Mouse (Mus musculus) CH12.LX (cell line): Measurements from ENCODE around the gene Nol9. TPM values are rescaled to one million over a fixed set of nuclear protein-coding genes. Genes with fewer than 3 reads are reported as not detected.

Experiments used
- DNase-seq: peaks from one replicate; pipeline ENCODE4 v3.0.0-alpha.2; 2013; ENCODE audit errors: extremely low read depth
- H3K27ac ChIP-seq: 2 replicates; pipeline ENCODE4 v1.5.1; 2012; ENCODE audit warnings: low read depth, mild to moderate bottlenecking, control low read depth, moderate library complexity; ENCODE audit not compliant: insufficient read depth
- H3K27me3 ChIP-seq: replicated peaks from 2 replicates; pipeline ENCODE3; 2012; ENCODE audit warnings: inconsistent platforms
- H3K36me3 ChIP-seq, 2 experiments: replicated peaks in 1 of 2; 2 replicates each; pipeline versions ENCODE3 to v1.6.1; 2012; ENCODE audit warnings: inconsistent platforms in 1 of 2, low read length in 1 of 2, mild to moderate bottlenecking in 1 of 2, mixed read lengths in 1 of 2, moderate library complexity in 1 of 2; ENCODE audit not compliant: control insufficient read depth in 1 of 2, insufficient read depth in 1 of 2
- H3K4me1 ChIP-seq, 2 experiments: 2 replicates each; pipeline ENCODE4 v1.6.1; 2012; ENCODE audit warnings: inconsistent platforms in 1 of 2, moderate library complexity in 1 of 2; ENCODE audit not compliant: insufficient read depth in 2 of 2, control insufficient read depth in 1 of 2
- H3K4me2 ChIP-seq: 2 replicates; pipeline ENCODE4 v1.6.1; 2012; ENCODE audit warnings: low read depth, mild to moderate bottlenecking, control low read depth; ENCODE audit not compliant: poor library complexity, insufficient read depth, severe bottlenecking
- H3K4me3 ChIP-seq, 3 experiments: fragments of 150-350 bp in 1 of 3; sonication (generic) in 1 of 3; replicated peaks in 1 of 3; 2 replicates each; pipeline versions ENCODE3 to v1.5.1; 2011 to 2012; ENCODE audit warnings: low read depth in 2 of 3, low read length in 2 of 3, mild to moderate bottlenecking in 2 of 3, moderate library complexity in 2 of 3, control low read depth in 1 of 3, improper control_type of control experiment in 1 of 3, inconsistent platforms in 1 of 3, mixed read lengths in 1 of 3; ENCODE audit not compliant: poor library complexity in 1 of 3
- H3K79me2 ChIP-seq: replicated peaks from 2 replicates; pipeline ENCODE4 v1.6.1; 2012; ENCODE audit warnings: mild to moderate bottlenecking, moderate library complexity; ENCODE audit not compliant: control insufficient read depth, poor library complexity, insufficient read depth, severe bottlenecking; ENCODE audit errors: extremely low read depth
- H3K9ac ChIP-seq: 2 replicates; pipeline ENCODE4 v1.6.1; 2012; ENCODE audit warnings: low read depth, mild to moderate bottlenecking, control low read depth, moderate library complexity; ENCODE audit not compliant: insufficient read depth
- H3K9me3 ChIP-seq: replicated peaks from 2 replicates; pipeline ENCODE3; 2012; ENCODE audit warnings: low read length, inconsistent platforms, mixed read lengths
- CHD1 ChIP-seq: IDR thresholded peaks from 2 replicates; pipeline ENCODE4 v1.6.1; 2012; ENCODE audit warnings: low read depth, low read length, improper control_type of control experiment, inconsistent platforms
- CTCF ChIP-seq, 2 experiments: IDR thresholded peaks in 1 of 2; conservative IDR thresholded peaks in 1 of 2; 2 replicates each; pipeline ENCODE4 v1.5.1; 2011 to 2012; ENCODE audit warnings: low read depth in 2 of 2, low read length in 2 of 2, improper control_type of control experiment in 1 of 2, inconsistent platforms in 1 of 2, mild to moderate bottlenecking in 1 of 2, moderate library complexity in 1 of 2
- E2F4 ChIP-seq: IDR thresholded peaks from 2 replicates; pipeline ENCODE4 v1.6.1; 2011; ENCODE audit warnings: low read depth, low read length, improper control_type of control experiment; ENCODE audit not compliant: insufficient replicate concordance
- ETS1 ChIP-seq: conservative IDR thresholded peaks from 2 replicates; pipeline ENCODE4 v1.6.1; 2012; ENCODE audit warnings: low read depth, mild to moderate bottlenecking, inconsistent platforms, low read length, improper control_type of control experiment, moderate library complexity
- GABPA ChIP-seq: IDR thresholded peaks from 2 replicates; pipeline ENCODE4 v1.6.1; 2012; ENCODE audit warnings: low read depth, low read length, improper control_type of control experiment, inconsistent platforms; ENCODE audit not compliant: insufficient replicate concordance
- JUN ChIP-seq: IDR thresholded peaks from 2 replicates; pipeline ENCODE4 v1.6.1; 2011; ENCODE audit warnings: low read depth, mild to moderate bottlenecking, low read length, improper control_type of control experiment, moderate library complexity; ENCODE audit not compliant: insufficient read depth
- MAFK ChIP-seq: IDR thresholded peaks from 2 replicates; pipeline ENCODE4 v1.6.1; 2011; ENCODE audit warnings: low read length, improper control_type of control experiment; ENCODE audit not compliant: insufficient replicate concordance
- MYC ChIP-seq: IDR thresholded peaks from 2 replicates; pipeline ENCODE4 v1.6.1; 2011; ENCODE audit warnings: low read depth, mild to moderate bottlenecking, improper control_type of control experiment, low read length
- PAX5 ChIP-seq: IDR thresholded peaks from 2 replicates; pipeline ENCODE4 v1.6.1; 2012; ENCODE audit warnings: low read length, inconsistent platforms, mixed read lengths
- RAD21 ChIP-seq: IDR thresholded peaks from 2 replicates; pipeline ENCODE4 v1.6.1; 2011; ENCODE audit warnings: low read depth, mild to moderate bottlenecking, low read length, improper control_type of control experiment, moderate library complexity
- TCF12 ChIP-seq: IDR thresholded peaks from 2 replicates; pipeline ENCODE4 v1.6.1; 2014; ENCODE audit warnings: low read depth, mild to moderate bottlenecking, inconsistent platforms, low read length, improper control_type of control experiment
- ZKSCAN1 ChIP-seq: IDR thresholded peaks from 2 replicates; pipeline ENCODE4 v1.6.1; 2012; ENCODE audit warnings: low read depth, inconsistent platforms, low read length, improper control_type of control experiment, borderline replicate concordance
- ZNF384 ChIP-seq: IDR thresholded peaks from 2 replicates; pipeline ENCODE4 v1.6.1; 2012; ENCODE audit warnings: low read depth, low read length, improper control_type of control experiment, inconsistent platforms
- dilution Hi-C: fragments of 300-500 bp; cut with MboI; formaldehyde crosslinking; loops from 2 replicates; pipeline ENCODE4 v1.14.3; 2020; ENCODE audit warnings: low sequenced_read_pairs; ENCODE audit not compliant: extremely low pct_unique_long_range_greater_than_20kb, extremely low pct_ligation_motif_present
- in situ Hi-C: fragments of 300-500 bp; cut with MboI; formaldehyde crosslinking; loops from 3 replicates; pipeline ENCODE4 v1.14.3; 2019; ENCODE audit warnings: low sequenced_read_pairs, low pct_ligation_motif_present, low pct_unique_long_range_greater_than_20kb, mixed read lengths
- polyA plus RNA-seq: library from polyadenylated mRNA; unstranded; fragments of >175 nt; gene quantifications from 2 replicates; pipeline ENCODE4 v1.2.1, GENCODE M21; 2012; ENCODE audit warnings: low read depth; ENCODE audit not compliant: insufficient read length
- total RNA-seq, 2 experiments: library from RNA; depleted of rRNA; stranded (reverse); fragments of 300-350 nt in 1 of 2; fragments of >200 nt in 1 of 2; gene quantifications; 2 replicates each; pipeline ENCODE4 v1.2.3; 2012 to 2014

The Nol9 gene
- total and polyA plus RNA-seq, 3 experiments, result 44.7 to 60.5 (median 44.8) TPM

DNA sequence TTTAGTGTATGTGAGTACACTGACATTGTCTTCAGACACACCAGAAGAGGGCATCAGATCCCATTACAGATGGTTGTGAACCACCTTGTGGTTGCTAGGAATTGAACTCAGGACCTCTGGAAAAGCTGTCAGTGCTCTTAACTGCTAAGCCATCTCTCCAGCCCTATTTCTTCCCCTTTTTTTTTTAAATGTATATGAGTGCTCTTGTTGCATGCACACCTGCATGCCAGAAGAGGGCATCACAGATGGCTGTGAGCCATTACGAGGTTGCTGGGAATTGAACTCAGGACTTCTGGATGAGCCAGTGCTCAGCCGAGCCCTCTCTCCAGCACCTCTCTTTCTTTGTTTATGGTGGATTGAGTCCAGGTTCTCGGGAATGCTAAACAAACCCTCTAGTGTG, 70.4 kb downstream of the Nol9 start:
- DNase-seq, result no peak
- in situ Hi-C loops, result no loop called here
- H3K27ac ChIP-seq, result no peak overlapping the region
- no peak overlapping the region for H3K4me3 ChIP-seq
- dilution Hi-C loops, result no loop called here
- peaks cover 0 to 3% of the 10 kb centered on the region in 2 experiments for H3K36me3 ChIP-seq
- 0 out of 4 replicates have a peak, but pooled peaks cover 0 to 6% of the 10 kb centered on the region in 2 experiments for H3K4me1 ChIP-seq
- H3K27me3 ChIP-seq, result peaks cover 65% of the 10 kb centered on the region
- TF ChIP-seq MYC (no peak), CTCF (conservative IDR thresholded peaks at IDR 0.05 in 1 of 2, IDR thresholded peaks at IDR 0.05 in 1 of 2; ENCODE audit: low read depth in 2 of 2, low read length in 2 of 2) (peak in 1 of 2 experiments; percentile 18; a peak in 2 of 4 replicates), ZNF384 (peak; percentile 22; the same call in 1 of the 2 replicates), MAFK (no peak)
- H3K4me2 ChIP-seq, result no peak overlapping the region
- no peaks in the 10 kb centered on the region for H3K79me2 ChIP-seq
- H3K9me3 ChIP-seq, result peaks cover 8% of the 10 kb centered on the region
- no peak overlapping the region for H3K9ac ChIP-seq

DNA sequence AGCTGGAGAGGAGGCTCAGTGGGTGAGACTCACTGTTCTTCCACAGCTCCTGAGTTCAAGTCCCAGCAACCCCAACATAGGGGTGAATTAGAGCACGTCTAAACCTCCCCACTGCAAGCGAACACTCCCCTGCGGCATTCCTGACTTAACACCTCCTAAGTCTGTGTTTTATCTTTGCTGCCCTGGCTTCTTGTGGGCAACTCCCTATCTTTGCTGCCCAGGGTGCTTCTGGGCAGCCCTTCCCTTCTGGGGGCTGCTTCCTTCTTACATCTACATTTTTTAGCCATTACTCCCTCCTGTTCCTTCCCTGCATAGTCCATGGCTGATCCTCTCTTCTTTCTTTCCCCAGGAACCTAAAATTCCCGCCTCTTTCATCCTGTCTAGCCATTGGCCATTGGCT, 71.6 kb downstream of the Nol9 start:
- Histone ChIP-seq H3K9ac (no peak overlapping the region), H3K36me3 (peaks cover 0 to 3% of the 10 kb centered on the region in 2 experiments), H3K4me2 (no peak overlapping the region)

More for the DNA sequence above, 71.6 kb downstream of the Nol9 start:
- Histone ChIP-seq H3K27me3 (peaks cover 71% of the 10 kb centered on the region), H3K4me3 (no peak overlapping the region), H3K79me2 (no peaks in the 10 kb centered on the region), H3K4me1 (peaks cover 1 to 10% of the 10 kb centered on the region in 2 experiments), H3K9me3 (peaks cover 8% of the 10 kb centered on the region), H3K27ac (no peak overlapping the region)
- in situ Hi-C loops (no loop called here), dilution Hi-C loops (no loop called here)
- no peak for DNase-seq
- TF ChIP-seq GABPA (no peak), RAD21 (no peak), JUN (no peak), ZNF384 (no peak), PAX5 (no peak), ETS1 (no peak), CHD1 (no peak), ZKSCAN1 (no peak), E2F4 (no peak), TCF12 (no peak)

Other genes with a start within 250 kb of the Nol9 start
- 9.8 and 9.9 TPM in 2 replicates for gene Camta1, start 177.4 kb upstream of the Nol9 start, total RNA-seq (2012; rRNA removed)
- gene Camta1, start 177.4 kb upstream of the Nol9 start, total RNA-seq (2014; rRNA removed), result 15.3 and 21.3 TPM in 2 replicates
- gene Camta1, start 177.4 kb upstream of the Nol9 start, polyA plus RNA-seq, result 27.2 and 32.5 TPM in 2 replicates
- gene Dnajc11, start 105.6 kb upstream of the Nol9 start, total RNA-seq (2012; rRNA removed), result 63.5 and 81.2 TPM in 2 replicates
- 73.7 and 75.6 TPM in 2 replicates for gene Dnajc11, start 105.6 kb upstream of the Nol9 start, total RNA-seq (2014; rRNA removed)
- 102 and 133 TPM in 2 replicates for gene Dnajc11, start 105.6 kb upstream of the Nol9 start, polyA plus RNA-seq
- gene Thap3, start 50.3 kb upstream of the Nol9 start, total RNA-seq (2012; rRNA removed), result 20.0 and 27.6 TPM in 2 replicates
- 10.1 and 12.8 TPM in 2 replicates for gene Thap3, start 50.3 kb upstream of the Nol9 start, total RNA-seq (2014; rRNA removed)
- gene Thap3, start 50.3 kb upstream of the Nol9 start, polyA plus RNA-seq, result 11.0 and 11.7 TPM in 2 replicates
- 4.9 and 5.0 TPM in 2 replicates for gene Phf13, start 43.1 kb upstream of the Nol9 start, total RNA-seq (2012; rRNA removed)
- 1.9 and 2.1 TPM in 2 replicates for gene Phf13, start 43.1 kb upstream of the Nol9 start, total RNA-seq (2014; rRNA removed)
- 3.9 and 4.9 TPM in 2 replicates for gene Phf13, start 43.1 kb upstream of the Nol9 start, polyA plus RNA-seq
- 7.1 and 9.5 TPM in 2 replicates for gene Klhl21, start 30.5 kb upstream of the Nol9 start, total RNA-seq (2012; rRNA removed)
- gene Klhl21, start 30.5 kb upstream of the Nol9 start, total RNA-seq (2014; rRNA removed), result 4.4 and 4.9 TPM in 2 replicates
- gene Klhl21, start 30.5 kb upstream of the Nol9 start, polyA plus RNA-seq, result 9.1 and 9.4 TPM in 2 replicates
- 7.4 and 10.5 TPM in 2 replicates for gene Zbtb48, start 11.7 kb upstream of the Nol9 start, total RNA-seq (2012; rRNA removed)
- 8.6 and 10.5 TPM in 2 replicates for gene Zbtb48, start 11.7 kb upstream of the Nol9 start, total RNA-seq (2014; rRNA removed)
- gene Zbtb48, start 11.7 kb upstream of the Nol9 start, polyA plus RNA-seq, result 13.6 and 14.0 TPM in 2 replicates
- 0.13 and 0.21 TPM in 2 replicates for gene Tas1r1, start 753 bp upstream of the Nol9 start, total RNA-seq (2012; rRNA removed)
- not detected in 2 replicates for gene Tas1r1, start 753 bp upstream of the Nol9 start, total RNA-seq (2014; rRNA removed)
- gene Tas1r1, start 753 bp upstream of the Nol9 start, polyA plus RNA-seq, result not detected in 2 replicates
- gene Plekhg5, start 33.2 kb downstream of the Nol9 start, total RNA-seq (2012; rRNA removed), result 1.6 and 2.1 TPM in 2 replicates
- gene Plekhg5, start 33.2 kb downstream of the Nol9 start, total RNA-seq (2014; rRNA removed), result 0.05 and 0.09 TPM in 2 replicates
- 0.82 and 1.1 TPM in 2 replicates for gene Plekhg5, start 33.2 kb downstream of the Nol9 start, polyA plus RNA-seq
- gene Tnfrsf25, start 76.6 kb downstream of the Nol9 start, total RNA-seq (2012; rRNA removed), result 0.38 and 1.5 TPM in 2 replicates
- not detected in 2 replicates for gene Tnfrsf25, start 76.6 kb downstream of the Nol9 start, total RNA-seq (2014; rRNA removed)
- not detected in 2 replicates for gene Tnfrsf25, start 76.6 kb downstream of the Nol9 start, polyA plus RNA-seq
- gene Espn, start 113.0 kb downstream of the Nol9 start, total RNA-seq (2012; rRNA removed), result 0.04 and 0.25 TPM in 2 replicates
- not detected in 2 replicates for gene Espn, start 113.0 kb downstream of the Nol9 start, total RNA-seq (2014; rRNA removed)
- gene Espn, start 113.0 kb downstream of the Nol9 start, polyA plus RNA-seq, result 0.08 TPM in 1 of 2 replicates, not detected in the other
- not detected in 2 replicates for gene Hes2, start 119.5 kb downstream of the Nol9 start, total RNA-seq (2012; rRNA removed)
- gene Hes2, start 119.5 kb downstream of the Nol9 start, total RNA-seq (2014; rRNA removed), result not detected in 2 replicates
- not detected in 2 replicates for gene Hes2, start 119.5 kb downstream of the Nol9 start, polyA plus RNA-seq
- gene Acot7, start 138.8 kb downstream of the Nol9 start, total RNA-seq (2012; rRNA removed), result 55.1 and 61.6 TPM in 2 replicates
- gene Acot7, start 138.8 kb downstream of the Nol9 start, total RNA-seq (2014; rRNA removed), result 29.0 TPM in 2 replicates
- gene Acot7, start 138.8 kb downstream of the Nol9 start, polyA plus RNA-seq, result 71.1 and 83.3 TPM in 2 replicates
- 0.21 and 0.30 TPM in 2 replicates for gene Gpr153, start 234.9 kb downstream of the Nol9 start, total RNA-seq (2012; rRNA removed)
- 0.61 and 0.70 TPM in 2 replicates for gene Gpr153, start 234.9 kb downstream of the Nol9 start, total RNA-seq (2014; rRNA removed)
- 1.4 and 1.8 TPM in 2 replicates for gene Gpr153, start 234.9 kb downstream of the Nol9 start, polyA plus RNA-seq